Mouse (Mus musculus): ENCODE results near the gene Lrrc4.

Lrrc4 gene

GRCm38 (mm10) chr6:28825894-28826293 lies 5.7 kb downstream of the Lrrc4 start:
- no peak for DNase-seq (ENCODE audit: low spot score in 2 of 2)

- DNase-seq (ENCODE audit: low spot score in 2 of 2), result no peak
Measured at GRCm38 (mm10) chr6:28823802-28824201, 7.7 kb downstream of the Lrrc4 start.

- DNase-seq (ENCODE audit: low spot score in 2 of 2), result no peak
Measured at GRCm38 (mm10) chr6:28823375-28823774, 8.2 kb downstream of the Lrrc4 start.

GRCm38 (mm10) chr6:28822296-28822695 lies 9.3 kb downstream of the Lrrc4 start:
- no peak for DNase-seq (ENCODE audit: low spot score in 2 of 2)

- no peak for DNase-seq (ENCODE audit: low spot score in 2 of 2)
Measured at GRCm38 (mm10) chr6:28819509-28820358, 11.8 kb downstream of the Lrrc4 start.

- DNase-seq (ENCODE audit: low spot score in 2 of 2), result no peak
Measured at GRCm38 (mm10) chr6:28817039-28817438, 14.5 kb downstream of the Lrrc4 start.

GRCm38 (mm10) chr6:28814895-28815294 lies 16.7 kb downstream of the Lrrc4 start:
- DNase-seq (ENCODE audit: low spot score in 2 of 2), result no peak

- DNase-seq (ENCODE audit: low spot score in 2 of 2), result no peak
Measured at GRCm38 (mm10) chr6:28813057-28813456, 18.5 kb downstream of the Lrrc4 start.

GRCm38 (mm10) chr6:28804751-28805150 lies 26.8 kb downstream of the Lrrc4 start:
- DNase-seq (ENCODE audit: low spot score in 2 of 2), result no peak

GRCm38 (mm10) chr6:28803678-28804279 lies 27.8 kb downstream of the Lrrc4 start:
- no peak for DNase-seq (ENCODE audit: low spot score in 2 of 2)

- no peak for DNase-seq (ENCODE audit: low spot score in 2 of 2)
Measured at GRCm38 (mm10) chr6:28800976-28801375, 30.6 kb downstream of the Lrrc4 start.

- DNase-seq (ENCODE audit: low spot score in 2 of 2), result no peak
Measured at GRCm38 (mm10) chr6:28799818-28800217, 31.7 kb downstream of the Lrrc4 start.

GRCm38 (mm10) chr6:28795792-28796515 lies 35.6 kb downstream of the Lrrc4 start:
- no peak for DNase-seq (ENCODE audit: low spot score in 2 of 2)

GRCm38 (mm10) chr6:28795380-28795779 lies 36.2 kb downstream of the Lrrc4 start:
- DNase-seq (ENCODE audit: low spot score in 2 of 2), result no peak

- no peak for DNase-seq (ENCODE audit: low spot score in 2 of 2)
Measured at GRCm38 (mm10) chr6:28791809-28792208, 39.7 kb downstream of the Lrrc4 start.

GRCm38 (mm10) chr6:28791183-28791582 lies 40.4 kb downstream of the Lrrc4 start:
- DNase-seq (ENCODE audit: low spot score in 2 of 2), result no peak

GRCm38 (mm10) chr6:28789685-28790084 lies 41.9 kb downstream of the Lrrc4 start:
- no peak for DNase-seq (ENCODE audit: low spot score in 2 of 2)

GRCm38 (mm10) chr6:28787133-28787532 lies 44.4 kb downstream of the Lrrc4 start:
- DNase-seq (ENCODE audit: low spot score in 2 of 2), result no peak

- DNase-seq (ENCODE audit: low spot score in 2 of 2), result no peak
Measured at GRCm38 (mm10) chr6:28785770-28786169, 45.8 kb downstream of the Lrrc4 start.

GRCm38 (mm10) chr6:28783953-28784352 lies 47.6 kb downstream of the Lrrc4 start:
- no peak for DNase-seq (ENCODE audit: low spot score in 2 of 2)

GRCm38 (mm10) chr6:28783082-28783647 lies 48.4 kb downstream of the Lrrc4 start:
- no peak for DNase-seq (ENCODE audit: low spot score in 2 of 2)

- DNase-seq (ENCODE audit: low spot score in 2 of 2), result no peak
Measured at GRCm38 (mm10) chr6:28781696-28782095, 49.9 kb downstream of the Lrrc4 start.

Data from spleen, postnatal 4 days (tissue).